ENCODE assay signal across 26 mouse cellular contexts in genomic region chr6:17508604-17509372, GRCm38 (mm10). TPM values are rescaled to one million over a fixed set of nuclear protein-coding genes. Genes with fewer than 3 reads are reported as not detected.
DNase-seq lines count a peak whose midpoint lies in the region; ATAC-seq and TF ChIP-seq lines count a peak whose summit lies in the region.
"Had no signal": no experiment of that assay in that cellular context is flagged by ENCODE, and none has a peak within 500 bp of the region (broad histone marks: within the 10 kb centered on the region; RNA-seq: fewer than 3 reads in every experiment).

No protein-coding gene starts in this region.

- H3K4me3 ChIP-seq in lung, postnatal 0 days (ENCODE audit: low read depth, low read length), result no peak overlapping the region
- no peak overlapping the region for H3K4me3 ChIP-seq in intestine, embryonic 15.5 days (replicated peaks)
- H3K4me3 ChIP-seq in intestine, postnatal 0 days (ENCODE audit: low read depth, low read length), result no peak overlapping the region
- no peak overlapping the region for H3K4me3 ChIP-seq in stomach, postnatal 0 days (ENCODE audit: low read depth, low read length)
- H3K4me3 ChIP-seq: embryonic facial prominence, embryonic 10.5 days; embryonic facial prominence, embryonic 12.5 days; forebrain, embryonic 13.5 days; forebrain, embryonic 15.5 days had no signal

- H3K36me3 ChIP-seq in lung, postnatal 0 days (ENCODE audit: insufficient read depth, low read length), result no peaks in the 10 kb centered on the region
- no peaks in the 10 kb centered on the region for H3K36me3 ChIP-seq in intestine, embryonic 15.5 days
- no peaks in the 10 kb centered on the region for H3K36me3 ChIP-seq in intestine, postnatal 0 days (ENCODE audit: control insufficient read depth, insufficient read depth)
- H3K36me3 ChIP-seq in stomach, postnatal 0 days (ENCODE audit: control insufficient read depth, insufficient read depth, low read length), result no peaks in the 10 kb centered on the region
- H3K36me3 ChIP-seq: embryonic facial prominence, embryonic 10.5 days; embryonic facial prominence, embryonic 12.5 days; forebrain, embryonic 15.5 days; G1E had no signal

- no peak overlapping the region for H3K9ac ChIP-seq in lung, postnatal 0 days (replicated peaks; ENCODE audit: low read depth)
- no peak overlapping the region for H3K9ac ChIP-seq in intestine, embryonic 15.5 days
- H3K9ac ChIP-seq in intestine, postnatal 0 days (ENCODE audit: low read depth, low read length), result no peak overlapping the region
- no peak overlapping the region for H3K9ac ChIP-seq in stomach, postnatal 0 days (ENCODE audit: low read length)
- H3K9ac ChIP-seq: embryonic facial prominence, embryonic 12.5 days; forebrain, embryonic 13.5 days; forebrain, embryonic 15.5 days; forebrain, postnatal 0 days had no signal

- DNase-seq in lung, postnatal 0 days (ENCODE audit: low spot score), result peak; percentile 41
- no peak for DNase-seq in lung, postnatal 25 days (ENCODE audit: low spot score)
- no peak for DNase-seq in stomach, postnatal 0 days (ENCODE audit: low spot score)
- no peak for DNase-seq in adrenal gland, adult 8-10 months
- DNase-seq: adrenal gland, postnatal 10 days; adrenal gland, postnatal 25 days; B cell, adult 2 months; cerebellum, adult 11 months; cerebellum, adult 18-20 months; cerebellum, adult 8-10 months; cerebellum, adult 9-11 months; cerebellum, postnatal 14 days; cerebellum, postnatal 36 days; embryo, embryonic 11 days; forebrain, postnatal 0 days had no signal

- no peaks in the 10 kb centered on the region for H3K27me3 ChIP-seq in lung, postnatal 0 days (replicated peaks; ENCODE audit: insufficient read depth, low read length)
- H3K27me3 ChIP-seq in intestine, embryonic 15.5 days (replicated peaks), result no peaks in the 10 kb centered on the region
- no peaks in the 10 kb centered on the region for H3K27me3 ChIP-seq in intestine, postnatal 0 days (replicated peaks; ENCODE audit: control insufficient read depth, insufficient read depth, low read length)
- no peaks in the 10 kb centered on the region for H3K27me3 ChIP-seq in stomach, postnatal 0 days (ENCODE audit: control insufficient read depth, insufficient read depth, low read length)
- H3K27me3 ChIP-seq: CH12.LX; embryonic facial prominence, embryonic 12.5 days; forebrain, embryonic 13.5 days; forebrain, embryonic 15.5 days had no signal

- 52% methylated on average over 9 of the region's 9 CpGs for WGBS in lung, postnatal 0 days
- whole genome bisulfite sequencing in intestine, embryonic 15.5 days, result 72% methylated on average over 9 of the region's 9 CpGs
- 43% methylated on average over 9 of the region's 9 CpGs for WGBS in intestine, postnatal 0 days
- 66% methylated on average over 9 of the region's 9 CpGs for WGBS in stomach, postnatal 0 days

- ATAC-seq in lung, postnatal 0 days, result peak; percentile 50
- ATAC-seq in intestine, embryonic 15.5 days, result peak; percentile 60
- peak; percentile 75 for ATAC-seq in intestine, postnatal 0 days
- peak; percentile 82 for ATAC-seq in stomach, postnatal 0 days (ENCODE audit: low FRiP score, low TSS enrichment)
- ATAC-seq in megakaryocyte-erythroid progenitor cell, adult 5-6 weeks (replicated peaks; ENCODE audit: low FRiP score, low TSS enrichment, poor library complexity, severe bottlenecking), result no peak
- ATAC-seq in activated CD4-positive, CD25-positive, alpha-beta regulatory T cell, adult 4 months, result no peak
- ATAC-seq: CD4-positive, CD25-positive, alpha-beta regulatory T cell, adult 4 months; forebrain, embryonic 13.5 days; forebrain, embryonic 15.5 days; forebrain, postnatal 0 days had no signal

- no peaks in the 10 kb centered on the region; the same call in 1 of the 2 replicates for H3K4me1 ChIP-seq in lung, postnatal 0 days (ENCODE audit: insufficient read depth, low read depth, low read length)
- H3K4me1 ChIP-seq in intestine, embryonic 15.5 days (replicated peaks), result 0 out of 2 replicates have a peak, but pooled peaks cover 4% of the 10 kb centered on the region
- 0 out of 2 replicates have a peak, but pooled peaks cover 5% of the 10 kb centered on the region for H3K4me1 ChIP-seq in intestine, postnatal 0 days (replicated peaks; ENCODE audit: control insufficient read depth, insufficient read depth, low read length)
- no peaks in the 10 kb centered on the region for H3K4me1 ChIP-seq in stomach, postnatal 0 days (replicated peaks; ENCODE audit: control insufficient read depth, insufficient read depth)
- H3K4me1 ChIP-seq: embryonic facial prominence, embryonic 10.5 days; embryonic facial prominence, embryonic 12.5 days; forebrain, embryonic 13.5 days; forebrain, embryonic 15.5 days had no signal

- TF ChIP-seq EP300 in lung, postnatal 0 days (IDR thresholded peaks at IDR 0.05), result no peak
- TF ChIP-seq EP300 in stomach, postnatal 0 days (optimal IDR thresholded peaks at IDR 0.05), result no peak

- no peaks in the 10 kb centered on the region for H3K9me3 ChIP-seq in lung, postnatal 0 days (ENCODE audit: low read length)
- no peaks in the 10 kb centered on the region for H3K9me3 ChIP-seq in intestine, embryonic 15.5 days
- H3K9me3 ChIP-seq in intestine, postnatal 0 days (ENCODE audit: control insufficient read depth), result no peaks in the 10 kb centered on the region
- H3K9me3 ChIP-seq in stomach, postnatal 0 days (ENCODE audit: control insufficient read depth, low read length), result no peaks in the 10 kb centered on the region
- H3K9me3 ChIP-seq: embryonic facial prominence, embryonic 10.5 days; embryonic facial prominence, embryonic 12.5 days; forebrain, embryonic 13.5 days; forebrain, embryonic 15.5 days; G1E had no signal

- TF ChIP-seq CTCF in lung, postnatal 0 days (IDR thresholded peaks at IDR 0.05), result no peak
- no peak for TF ChIP-seq CTCF in intestine, postnatal 0 days (IDR thresholded peaks at IDR 0.05; ENCODE audit: low read depth)
- TF ChIP-seq CTCF in stomach, postnatal 0 days (IDR thresholded peaks at IDR 0.05; ENCODE audit: low read depth), result no peak

- H3K27ac ChIP-seq in lung, postnatal 0 days (ENCODE audit: low read length), result no peak overlapping the region
- H3K27ac ChIP-seq in intestine, embryonic 15.5 days, result no peak overlapping the region
- peak overlapping the region; percentile 50; the same call in 1 of the 2 replicates for H3K27ac ChIP-seq in intestine, postnatal 0 days (ENCODE audit: low read depth, low read length)
- no peak overlapping the region for H3K27ac ChIP-seq in stomach, postnatal 0 days (replicated peaks)
- H3K27ac ChIP-seq: embryonic facial prominence, embryonic 10.5 days; embryonic facial prominence, embryonic 12.5 days; forebrain, embryonic 13.5 days; forebrain, embryonic 15.5 days had no signal

- H3K4me2 ChIP-seq in lung, postnatal 0 days (replicated peaks; ENCODE audit: low read depth, low read length), result peak overlapping the region; percentile 2; the same call in 1 of the 2 replicates
- H3K4me2 ChIP-seq in intestine, embryonic 15.5 days (replicated peaks), result no peak overlapping the region
- H3K4me2 ChIP-seq in intestine, postnatal 0 days (replicated peaks; ENCODE audit: low read depth), result peak overlapping the region; percentile 24; the same call in 1 of the 2 replicates
- no peak overlapping the region for H3K4me2 ChIP-seq in stomach, postnatal 0 days (replicated peaks; ENCODE audit: low read depth)
- H3K4me2 ChIP-seq: embryonic facial prominence, embryonic 12.5 days; forebrain, embryonic 13.5 days; forebrain, embryonic 15.5 days had no signal

RNA-seq across cellular contexts. Expression of gene Met, which starts 45.2 kb away (rescaled TPM):
- polyA plus RNA-seq in lung, postnatal 0 days (2015; fragmentation: Nextera tagmentation; extraction: Ambion mirVana), result 9.3 and 9.5 TPM in 2 replicates
- 12.2 and 13.5 TPM in 2 replicates for polyA plus RNA-seq in intestine, embryonic 15.5 days (2015; fragmentation: Nextera tagmentation; extraction: Ambion mirVana)
- 6.7 and 7.7 TPM in 2 replicates for polyA plus RNA-seq in intestine, postnatal 0 days (2015; fragmentation: Nextera tagmentation; extraction: Ambion mirVana)
- 4.0 and 4.5 TPM in 2 replicates for polyA plus RNA-seq in stomach, postnatal 0 days (2015; fragmentation: Nextera tagmentation; extraction: Ambion mirVana)
- not detected in 2 replicates for total RNA-seq in megakaryocyte-erythroid progenitor cell, adult 5-6 weeks (2014; fragmentation: Nextera tagmentation)
- 0.56 TPM in 1 of 2 replicates, not detected in the other for total RNA-seq in megakaryocyte-erythroid progenitor cell, adult 5-6 weeks (2017)
- 1 to 10 TPM; 3.7 to 6.5 (median 5.5) TPM for total RNA-seq in adrenal gland, adult 8-10 months (2022)
- polyA plus RNA-seq in activated CD4-positive, CD25-positive, alpha-beta regulatory T cell, adult 4 months (2017; shearing (Covaris generic)), result not detected
- polyA plus RNA-seq: G1E had no signal

Comparison
In these comparisons a context has a peak if more than half of its experiments do, and no peak if none do; other contexts are left out.
1. H3K4me2 ChIP-seq: peak in lung, postnatal 0 days (single experiment) and intestine, postnatal 0 days (single experiment); none in intestine, embryonic 15.5 days (single experiment) and stomach, postnatal 0 days (single experiment).
2. ATAC-seq: peak in lung, postnatal 0 days (single experiment), intestine, embryonic 15.5 days (single experiment), intestine, postnatal 0 days (single experiment) and stomach, postnatal 0 days (single experiment); none in megakaryocyte-erythroid progenitor cell, adult 5-6 weeks (single experiment) and activated CD4-positive, CD25-positive, alpha-beta regulatory T cell, adult 4 months (single experiment).